Mouse (Mus musculus) embryonic fibroblast, embryonic 13.5 days (primary cell): Measurements from ENCODE around the gene Hdac7. TPM values are rescaled to one million over a fixed set of nuclear protein-coding genes. Genes with fewer than 3 reads are reported as not detected.

Experiments
- H3K27ac ChIP-seq: 2 replicates; pipeline ENCODE4 v1.5.1; 2012; ENCODE audit warnings: low read length, control low read depth, inconsistent platforms; ENCODE audit not compliant: insufficient read depth
- H3K4me1 ChIP-seq: 2 replicates; pipeline ENCODE4 v1.6.1; 2011; ENCODE audit warnings: low read length; ENCODE audit not compliant: control insufficient read depth, insufficient read depth
- H3K4me3 ChIP-seq: 2 replicates; pipeline ENCODE4 v1.5.1; 2011; ENCODE audit warnings: mild to moderate bottlenecking, control low read depth, low read length; ENCODE audit not compliant: insufficient read depth
- CTCF ChIP-seq: IDR thresholded peaks from 2 replicates; pipeline ENCODE4 v1.5.1; 2011; ENCODE audit warnings: mild to moderate bottlenecking, control low read depth, low read length, moderate library complexity, borderline replicate concordance; ENCODE audit not compliant: insufficient read depth
- POLR2A ChIP-seq: IDR thresholded peaks from 2 replicates; pipeline ENCODE4 v1.6.1; 2011; ENCODE audit warnings: low read depth, mild to moderate bottlenecking, control low read depth, low read length, moderate library complexity
- polyA plus RNA-seq: library from polyadenylated mRNA; stranded (reverse); fragments of >200 nt; gene quantifications from 2 replicates; pipeline ENCODE4 v1.2.4, GENCODE M21; 2011; ENCODE audit warnings: low read depth; ENCODE audit not compliant: missing spikeins, insufficient read length

Hdac7 gene
- polyA plus RNA-seq, 1 experiment: 60.1 TPM

- TF ChIP-seq POLR2A: no peak
- TF ChIP-seq CTCF: no peak
- Histone ChIP-seq H3K27ac (no peak overlapping the region), H3K4me1 (no peaks in the 10 kb centered on the region), H3K4me3 (no peak overlapping the region)
Observed at GRCm38 (mm10) chr15:97744930-97745329, 99.4 kb downstream of the Hdac7 start.

- TF ChIP-seq POLR2A (no peak), CTCF (no peak)
- no peaks in the 10 kb centered on the region for H3K4me1 ChIP-seq
- no peak overlapping the region for H3K4me3 ChIP-seq
- H3K27ac ChIP-seq: no peak overlapping the region
Observed at GRCm38 (mm10) chr15:97743961-97744525, 100.3 kb downstream of the Hdac7 start.

GRCm38 (mm10) chr15:97743210-97743609, 101.1 kb downstream of the Hdac7 start:
- TF ChIP-seq CTCF: no peak
- no peak for TF ChIP-seq POLR2A
- Histone ChIP-seq H3K27ac (no peak overlapping the region), H3K4me3 (no peak overlapping the region), H3K4me1 (no peaks in the 10 kb centered on the region)

Other genes starting within 250 kb of the Hdac7 start
- gene Rpap3, start 138.7 kb downstream of the Hdac7 start, polyA plus RNA-seq: 18.4 and 22.4 TPM in 2 replicates
- not detected in 2 replicates for gene Endou, start 113.2 kb downstream of the Hdac7 start, polyA plus RNA-seq
- 6.6 and 10.8 TPM in 2 replicates for gene Rapgef3, start 76.5 kb downstream of the Hdac7 start, polyA plus RNA-seq
- gene Slc48a1, start 66.0 kb downstream of the Hdac7 start, polyA plus RNA-seq: 136 and 167 TPM in 2 replicates
- 3.4 and 4.8 TPM in 2 replicates for gene Vdr, start 66.1 kb upstream of the Hdac7 start, polyA plus RNA-seq
- 29.1 and 32.0 TPM in 2 replicates for gene Tmem106c, start 119.7 kb upstream of the Hdac7 start, polyA plus RNA-seq
- 12.7 and 31.5 TPM in 2 replicates for gene Col2a1, start 160.2 kb upstream of the Hdac7 start, polyA plus RNA-seq
- 20.6 and 24.4 TPM in 2 replicates for gene Pfkm, start 248.1 kb upstream of the Hdac7 start, polyA plus RNA-seq
- gene Senp1, start 249.2 kb upstream of the Hdac7 start, polyA plus RNA-seq: 23.3 and 30.6 TPM in 2 replicates